Mouse (Mus musculus): Measurements from ENCODE around the gene Otud7a. TPM values are rescaled to one million over a fixed set of nuclear protein-coding genes. Genes with fewer than 3 reads are reported as not detected.

The Otud7a gene
- total RNA-seq (2022), result not detected

DNA sequence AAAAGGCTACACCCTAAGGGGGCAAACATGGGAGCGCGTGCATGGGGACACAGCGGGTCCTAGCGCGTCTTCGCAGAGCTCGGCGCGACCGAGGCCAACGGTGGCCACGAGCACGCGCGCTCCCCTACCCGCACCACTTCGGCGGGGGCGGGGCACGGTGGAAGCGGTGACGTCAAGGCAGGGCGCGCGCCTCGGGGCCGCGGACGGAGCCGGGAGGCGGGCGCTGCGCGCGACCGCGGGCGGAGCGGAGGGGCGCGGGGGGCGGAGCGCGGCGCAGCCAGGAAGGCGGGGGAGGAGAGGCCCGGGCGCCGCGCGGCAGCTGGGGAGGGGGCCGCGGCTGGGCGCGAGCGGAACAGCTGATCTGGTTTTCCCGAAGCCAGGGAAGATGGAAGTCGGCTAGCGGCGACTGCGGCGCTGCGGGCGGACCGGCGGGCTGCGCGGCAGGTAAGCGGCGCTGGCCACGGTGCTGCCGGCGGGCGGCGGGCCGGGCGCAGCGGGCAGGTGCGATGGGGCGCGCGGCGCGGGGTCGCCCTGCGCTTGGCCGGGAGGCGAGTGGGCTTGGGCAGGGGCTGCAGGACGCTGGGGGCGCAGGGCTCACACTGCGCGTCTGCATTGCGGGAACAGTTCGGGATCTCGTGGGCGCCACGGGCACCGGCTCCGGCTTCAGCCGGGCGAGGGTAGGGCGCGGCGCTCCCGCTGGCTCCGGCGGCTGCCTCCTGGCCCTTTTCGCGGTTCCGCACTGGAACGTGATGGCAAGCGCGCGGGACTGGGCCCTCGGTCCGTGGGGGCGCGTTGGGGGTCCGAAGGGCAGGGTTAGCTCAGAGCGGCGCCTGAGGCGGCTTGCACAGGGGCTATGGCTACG, at the start of gene Otud7a:
Gene Otud7a, plus strand, starts transcription at position 268 of the 862 bp plus-strand sequence.
- no peak for DNase-seq (ENCODE audit: low spot score in 2 of 2)

DNA sequence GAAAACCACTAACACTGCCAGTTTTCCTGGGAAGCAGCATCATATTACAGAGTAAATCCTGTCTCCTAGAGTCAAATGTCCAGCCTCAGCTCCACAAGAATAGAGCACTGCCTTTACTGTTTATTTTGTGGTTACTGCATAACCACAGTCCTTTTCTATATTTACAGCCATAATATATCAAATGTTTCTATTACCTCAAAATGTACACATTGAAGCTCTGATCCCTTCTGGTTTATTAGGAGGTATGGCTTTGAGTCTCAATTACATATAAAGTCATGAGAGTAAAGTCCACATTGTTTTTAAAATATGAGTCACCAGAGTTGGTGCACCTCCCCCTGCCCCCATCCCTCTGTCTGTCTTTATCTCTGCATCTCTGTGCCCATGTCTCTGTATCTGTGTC, 38.6 kb upstream of the Otud7a start:
- DNase-seq (ENCODE audit: low spot score in 2 of 2), result no peak

- DNase-seq (ENCODE audit: low spot score in 2 of 2), result no peak
Measured at GRCm38 (mm10) chr7:63445346-63445700, 772 bp downstream of the Otud7a start.

- no peak for DNase-seq (ENCODE audit: low spot score in 2 of 2)
Measured at GRCm38 (mm10) chr7:63446951-63447350, 2.4 kb downstream of the Otud7a start.

DNA sequence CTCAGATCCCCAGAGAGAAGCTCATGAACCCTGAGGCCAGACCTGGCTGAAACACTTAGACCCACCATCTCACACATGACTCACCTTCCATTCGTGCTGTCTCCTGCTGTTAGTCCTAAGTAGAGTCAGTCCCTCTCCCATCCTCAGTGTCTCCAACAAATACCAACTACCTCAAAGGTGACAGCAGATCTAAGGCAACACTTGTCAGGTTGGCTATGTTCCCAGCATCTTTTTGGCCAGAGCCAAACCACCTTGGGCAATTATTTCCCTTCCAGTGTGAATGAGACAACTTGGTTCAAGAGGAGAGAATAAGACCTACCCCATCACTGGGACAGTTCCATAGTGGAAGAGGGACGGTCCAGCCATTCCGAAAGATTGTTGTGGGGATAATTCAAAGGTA, 10.7 kb downstream of the Otud7a start:
- no peak for DNase-seq (ENCODE audit: low spot score in 2 of 2)

DNA sequence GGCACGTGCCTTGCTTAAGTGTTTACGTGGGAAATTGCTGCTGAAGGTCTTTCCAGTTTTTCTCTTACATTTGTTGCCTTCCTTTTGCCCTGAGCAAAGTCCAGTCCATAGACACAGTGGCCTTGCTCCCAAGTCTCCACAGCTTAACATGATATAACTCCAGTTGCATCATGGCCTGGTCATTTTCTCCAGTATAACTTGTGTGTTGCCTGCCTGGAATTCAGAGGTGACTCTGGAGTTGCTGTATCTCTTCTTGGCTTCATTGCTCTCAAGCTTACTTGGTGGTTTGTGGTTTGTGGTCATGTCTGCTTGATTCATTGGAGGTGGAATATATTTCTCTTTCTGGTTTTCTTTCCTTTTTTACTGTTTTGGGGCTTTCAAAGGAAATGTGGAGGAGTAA, 17.7 kb downstream of the Otud7a start:
- DNase-seq (ENCODE audit: low spot score in 2 of 2), result no peak

GRCm38 (mm10) chr7:63462684-63463083, 18.1 kb downstream of the Otud7a start:
- no peak for DNase-seq (ENCODE audit: low spot score in 2 of 2)

- no peak for DNase-seq (ENCODE audit: low spot score in 2 of 2)
Measured at GRCm38 (mm10) chr7:63466729-63467128, 22.2 kb downstream of the Otud7a start.

- no peak for DNase-seq (ENCODE audit: low spot score in 2 of 2)
Measured at GRCm38 (mm10) chr7:63468258-63468657, 23.7 kb downstream of the Otud7a start.

- DNase-seq (ENCODE audit: low spot score in 2 of 2), result no peak
Measured at GRCm38 (mm10) chr7:63483091-63483490, 38.5 kb downstream of the Otud7a start.

DNA sequence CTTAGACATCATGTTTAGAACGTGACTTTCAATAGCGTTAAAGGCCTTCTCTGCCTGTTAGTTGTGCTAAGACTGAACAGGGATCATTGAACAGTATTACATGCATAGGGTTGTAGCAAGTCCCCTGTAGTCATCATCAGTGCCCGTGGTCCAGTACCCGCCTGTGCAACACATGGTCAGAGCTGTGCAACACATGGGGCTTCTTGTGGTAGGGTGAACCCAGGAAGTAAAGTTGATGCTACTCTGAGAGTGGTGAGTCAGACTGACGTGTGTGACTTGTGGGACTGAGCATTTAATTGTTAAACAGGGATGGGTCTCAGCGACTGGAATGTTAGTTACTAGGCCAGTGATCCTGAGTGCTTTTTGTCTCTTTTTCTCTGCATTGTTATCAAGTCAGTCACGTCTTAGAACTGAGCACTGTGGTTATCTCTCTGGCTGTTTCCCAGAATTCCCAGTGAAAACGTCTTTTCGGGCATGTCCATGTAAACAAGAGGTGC, 52.5 kb downstream of the Otud7a start:
- no peak for DNase-seq (ENCODE audit: low spot score in 2 of 2)

- no peak for DNase-seq (ENCODE audit: low spot score in 2 of 2)
Measured at GRCm38 (mm10) chr7:63504202-63504601, 59.7 kb downstream of the Otud7a start.

DNA sequence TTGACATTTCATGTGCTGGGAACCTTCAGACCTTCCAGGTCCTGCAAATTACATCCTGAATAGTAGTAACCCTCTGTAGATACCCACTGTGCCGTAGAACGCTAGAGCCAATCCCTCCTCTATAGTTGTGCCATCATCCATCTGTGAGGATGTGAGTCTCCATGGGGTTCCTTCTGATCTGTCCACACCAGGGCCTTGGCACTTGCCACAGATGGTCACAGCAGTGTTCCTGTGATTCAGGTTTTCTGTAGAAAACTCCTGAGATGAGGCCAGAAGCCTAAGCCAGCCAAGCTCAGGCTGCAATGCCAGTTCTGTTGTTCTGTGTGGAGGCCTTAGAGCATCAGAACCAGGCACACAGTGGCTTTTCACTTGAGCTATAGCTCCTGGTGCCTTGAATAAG, 63.5 kb downstream of the Otud7a start:
- DNase-seq (ENCODE audit: low spot score in 2 of 2), result no peak

GRCm38 (mm10) chr7:63509825-63510224, 65.3 kb downstream of the Otud7a start:
- no peak for DNase-seq (ENCODE audit: low spot score in 2 of 2)

DNA sequence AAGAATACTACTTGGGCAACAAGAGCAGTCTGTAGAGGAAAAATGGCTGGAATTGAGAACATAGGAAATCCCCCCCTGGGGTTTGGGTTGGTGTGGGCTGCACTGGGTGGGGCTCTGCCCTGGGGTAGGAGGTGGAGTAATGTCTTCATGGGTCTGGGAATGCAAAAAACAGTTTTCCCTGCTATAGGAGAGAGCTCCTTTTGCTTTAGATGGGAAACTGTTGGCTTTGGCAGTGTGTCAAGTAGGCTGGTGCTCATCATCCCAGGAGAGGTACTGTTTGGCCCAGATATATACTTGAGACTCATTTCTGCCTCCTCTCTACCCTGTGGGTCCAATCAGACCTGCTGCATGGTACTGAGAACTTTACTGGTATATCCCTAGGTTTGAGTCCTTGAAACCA, 66.9 kb downstream of the Otud7a start:
- DNase-seq (ENCODE audit: low spot score in 2 of 2), result no peak

GRCm38 (mm10) chr7:63512561-63512960, 68.0 kb downstream of the Otud7a start:
- no peak for DNase-seq (ENCODE audit: low spot score in 2 of 2)

DNA sequence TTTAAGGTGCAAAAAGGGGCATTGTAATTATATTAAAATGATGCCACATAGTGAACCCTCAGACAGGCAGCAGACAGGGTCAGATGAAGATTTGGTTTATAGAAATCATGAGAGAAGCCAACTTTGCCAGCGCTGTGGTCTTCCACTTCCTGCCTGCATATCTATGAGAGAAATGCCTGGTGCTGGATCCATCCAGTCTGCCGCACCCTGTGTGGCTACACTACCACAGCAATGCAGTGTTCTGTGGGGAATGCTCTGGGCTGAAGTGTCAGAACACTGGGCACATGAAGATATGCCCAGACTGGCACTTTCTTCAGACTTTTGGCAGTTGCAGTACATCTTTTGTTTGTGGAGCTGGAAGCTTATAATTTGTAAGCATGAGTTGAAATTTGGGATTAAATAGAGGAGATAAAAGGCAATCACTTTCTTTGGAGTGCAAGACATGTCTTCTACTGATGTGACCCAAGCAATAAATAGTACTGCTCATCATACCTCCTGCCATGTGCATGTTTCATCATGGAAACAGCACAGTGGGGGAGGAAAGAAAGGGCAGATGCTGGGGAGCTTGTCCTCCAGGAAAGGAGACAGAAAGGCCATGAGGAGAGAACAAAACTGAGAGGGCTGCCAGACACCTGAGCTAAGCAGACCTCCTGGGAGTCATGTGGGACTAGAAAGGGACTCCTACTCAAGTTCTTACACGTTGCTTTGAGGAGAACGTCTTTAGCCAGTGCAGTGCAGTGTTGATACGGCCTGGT, 71.8 kb downstream of the Otud7a start:
- DNase-seq (ENCODE audit: low spot score in 2 of 2), result no peak

DNA sequence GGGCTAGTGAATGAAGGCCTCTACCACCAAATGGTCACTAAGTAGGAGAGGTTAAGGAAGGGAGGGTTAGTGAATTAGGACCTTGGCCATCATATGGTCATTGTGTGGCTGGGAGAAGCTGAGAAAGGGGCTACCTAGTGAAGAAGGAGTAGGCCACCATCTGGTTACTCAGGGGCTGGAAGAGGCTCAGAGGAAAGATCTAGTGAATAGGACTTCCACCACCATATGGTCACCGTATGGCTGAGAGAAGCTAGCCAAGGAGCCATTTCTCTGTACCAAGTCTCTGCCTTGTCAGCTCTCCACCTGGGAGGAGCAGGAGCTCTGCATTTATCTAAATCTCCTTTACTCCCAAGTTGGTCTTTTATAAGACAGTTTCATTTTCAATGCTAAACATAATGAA, 75.7 kb downstream of the Otud7a start:
- no peak for DNase-seq (ENCODE audit: low spot score in 2 of 2)

DNA sequence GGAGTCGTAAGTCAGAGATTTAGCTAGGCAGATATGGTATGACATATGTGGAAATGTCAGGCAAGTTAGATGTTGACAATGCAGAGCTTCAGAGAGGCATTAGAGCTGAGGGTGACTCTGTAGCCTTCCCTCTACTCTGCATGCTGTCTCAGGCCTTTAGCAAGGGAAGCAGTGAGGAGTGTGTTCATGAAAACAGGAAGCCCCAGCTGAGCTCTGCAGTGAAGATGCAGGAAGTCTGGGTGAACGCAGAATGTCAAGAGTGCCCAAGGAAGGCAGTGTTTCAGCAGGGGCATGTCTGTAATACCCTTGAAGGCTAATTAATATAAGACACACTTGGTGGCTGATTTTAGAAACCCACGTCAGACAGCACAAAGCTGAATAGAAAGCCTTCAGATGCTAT, 77.9 kb downstream of the Otud7a start:
- DNase-seq (ENCODE audit: low spot score in 2 of 2), result no peak

DNA sequence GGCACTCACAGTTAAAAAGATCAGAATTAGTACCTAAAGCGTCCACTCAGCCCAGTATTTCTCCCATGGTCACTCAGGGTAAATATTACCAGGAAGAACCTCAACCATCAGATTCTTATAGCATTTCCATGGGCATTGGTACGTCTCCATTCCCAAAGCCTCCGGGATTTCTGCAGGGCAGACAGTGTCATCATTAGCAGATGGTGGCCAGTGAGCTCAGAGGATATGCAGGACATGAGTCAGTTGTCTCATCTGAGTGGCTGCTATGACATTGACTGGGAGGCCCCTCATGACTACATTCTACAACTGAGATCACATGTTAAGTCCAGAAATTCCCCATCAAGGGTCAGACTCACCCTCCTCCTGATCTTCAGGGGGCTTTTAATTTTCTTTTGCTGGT, 78.5 kb downstream of the Otud7a start:
- DNase-seq (ENCODE audit: low spot score in 2 of 2), result no peak

GRCm38 (mm10) chr7:63540293-63540692, 95.7 kb downstream of the Otud7a start:
- no peak for DNase-seq (ENCODE audit: low spot score in 2 of 2)

- no peak for DNase-seq (ENCODE audit: low spot score in 2 of 2)
Measured at GRCm38 (mm10) chr7:63554457-63554856, 109.9 kb downstream of the Otud7a start.

DNA sequence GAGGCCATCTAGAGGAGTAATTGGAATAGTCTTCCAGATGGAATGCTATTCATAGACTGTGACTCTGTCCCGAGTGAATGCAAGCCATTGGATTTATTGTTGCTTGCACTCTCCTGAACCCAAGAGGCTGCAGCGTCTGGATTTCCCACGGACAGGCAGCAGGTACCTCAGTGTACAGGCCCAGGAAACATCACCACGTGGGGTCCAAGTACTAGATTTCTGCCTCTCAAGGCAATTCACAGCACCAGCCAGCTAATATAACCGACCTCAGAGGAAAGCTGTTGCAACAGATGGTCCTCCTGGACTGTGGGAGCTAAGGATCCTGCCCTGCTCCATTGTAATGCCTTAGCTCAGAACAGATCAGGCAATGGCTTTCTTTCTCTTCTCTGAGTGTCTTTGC, 111.8 kb downstream of the Otud7a start:
- DNase-seq (ENCODE audit: low spot score in 2 of 2), result no peak

Measured in gastrocnemius, adult 8-10 months (tissue).